Mouse (Mus musculus): ENCODE results near the gene Cmtm3. TPM values are rescaled to one million over a fixed set of nuclear protein-coding genes. Genes with fewer than 3 reads are reported as not detected.

Cmtm3 gene
- polyA plus RNA-seq, 1 experiment from 2014 or later, result 131 TPM

Other genes starting within 250 kb of the Cmtm3 start
- gene Cdh5, start 237.8 kb upstream of the Cmtm3 start, polyA plus RNA-seq (2014; fragmentation: Nextera tagmentation; extraction: Ambion mirVana), result 19.7 and 22.9 TPM in 2 replicates
- gene Bean1, start 169.0 kb upstream of the Cmtm3 start, polyA plus RNA-seq (2014; fragmentation: Nextera tagmentation; extraction: Ambion mirVana), result 0.62 and 0.81 TPM in 2 replicates
- 23.9 and 26.1 TPM in 2 replicates for gene Tk2, start 90.9 kb upstream of the Cmtm3 start, polyA plus RNA-seq (2014; fragmentation: Nextera tagmentation; extraction: Ambion mirVana)
- 34.7 and 36.3 TPM in 2 replicates for gene Cklf, start 88.5 kb upstream of the Cmtm3 start, polyA plus RNA-seq (2014; fragmentation: Nextera tagmentation; extraction: Ambion mirVana)
- not detected in 2 replicates for gene Cmtm2a, start 46.2 kb upstream of the Cmtm3 start, polyA plus RNA-seq (2014; fragmentation: Nextera tagmentation; extraction: Ambion mirVana)
- gene Gm45711, start 29.3 kb upstream of the Cmtm3 start, polyA plus RNA-seq (2014; fragmentation: Nextera tagmentation; extraction: Ambion mirVana), result not detected in 2 replicates
- gene Cmtm1, start 29.3 kb upstream of the Cmtm3 start, polyA plus RNA-seq (2014; fragmentation: Nextera tagmentation; extraction: Ambion mirVana), result not detected in 2 replicates
- not detected in 2 replicates for gene Gm11020, start 17.8 kb upstream of the Cmtm3 start, polyA plus RNA-seq (2014; fragmentation: Nextera tagmentation; extraction: Ambion mirVana)
- gene Cmtm2b, start 17.2 kb upstream of the Cmtm3 start, polyA plus RNA-seq (2014; fragmentation: Nextera tagmentation; extraction: Ambion mirVana), result not detected in 2 replicates
- 3.3 and 3.8 TPM in 2 replicates for gene Cmtm4, start 56.4 kb downstream of the Cmtm3 start, polyA plus RNA-seq (2014; fragmentation: Nextera tagmentation; extraction: Ambion mirVana)
- 63.1 and 66.6 TPM in 2 replicates for gene Dync1li2, start 103.6 kb downstream of the Cmtm3 start, polyA plus RNA-seq (2014; fragmentation: Nextera tagmentation; extraction: Ambion mirVana)
- gene Terb1, start 170.5 kb downstream of the Cmtm3 start, polyA plus RNA-seq (2014; fragmentation: Nextera tagmentation; extraction: Ambion mirVana), result 0.35 and 0.39 TPM in 2 replicates
- gene Nae1, start 195.2 kb downstream of the Cmtm3 start, polyA plus RNA-seq (2014; fragmentation: Nextera tagmentation; extraction: Ambion mirVana), result 133 and 163 TPM in 2 replicates
- 0.64 and 1.5 TPM in 2 replicates for gene Car7, start 195.3 kb downstream of the Cmtm3 start, polyA plus RNA-seq (2014; fragmentation: Nextera tagmentation; extraction: Ambion mirVana)

All from embryonic facial prominence, embryonic 11.5 days (tissue).